Mouse (Mus musculus): ENCODE measurements at regions not wholly inside any gene's neighbourhood (a gene's known extent, or its start where the extent isn't known, plus 50 kb on each side); places are given as distances from the start of the nearest gene placed in this dataset.

DNA sequence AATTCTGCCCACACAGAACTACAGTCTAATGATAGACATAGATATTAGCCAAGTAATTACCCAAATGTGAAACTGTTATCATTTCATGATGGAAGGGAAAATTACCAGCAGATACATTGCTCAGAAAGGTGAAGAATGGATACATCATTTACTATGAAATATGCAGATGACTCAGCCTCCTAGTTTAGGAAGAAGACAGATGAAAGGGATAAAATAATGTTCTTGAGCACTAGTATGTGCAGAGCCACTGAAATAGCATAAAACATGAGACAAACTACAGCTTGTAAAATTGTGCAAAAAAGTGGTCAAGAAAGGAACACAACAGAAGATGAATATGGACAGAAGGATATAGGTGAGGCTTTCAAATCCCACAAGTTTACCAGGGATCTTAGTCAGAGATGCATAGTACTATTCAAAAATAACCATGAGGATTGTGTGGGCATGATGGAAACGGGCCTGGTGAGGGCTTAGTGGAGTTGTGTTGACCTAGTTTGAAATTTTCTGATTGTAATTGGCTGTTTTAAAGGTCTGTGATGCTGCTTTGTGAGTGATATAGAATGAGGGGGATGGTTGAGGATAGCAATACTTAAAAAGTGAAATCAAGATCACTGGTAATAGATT is 883.3 kb downstream of the Dnajb9 start:
- Histone ChIP-seq H3K9ac (replicated peaks; ENCODE audit: low read length, poor library complexity, severe bottlenecking) (no peak overlapping the region), H3K4me3 (ENCODE audit: low read depth, low read length) (no peak overlapping the region), H3K27ac (ENCODE audit: low read depth, low read length) (no peak overlapping the region), H3K36me3 (ENCODE audit: insufficient read depth, low read length) (no peaks in the 10 kb centered on the region), H3K9me3 (ENCODE audit: low read length) (no peaks in the 10 kb centered on the region), H3K4me1 (ENCODE audit: insufficient read depth, low read length) (no peaks in the 10 kb centered on the region), H3K4me2 (ENCODE audit: low read depth, low read length, poor library complexity, severe bottlenecking) (no peak overlapping the region), H3K27me3 (ENCODE audit: insufficient read depth, low read length) (no peaks in the 10 kb centered on the region)
- ATAC-seq (ENCODE audit: low FRiP score) = no peak
- 69% methylated on average over 1 of the region's 1 CpGs for WGBS
- TF ChIP-seq CTCF (IDR thresholded peaks at IDR 0.05) = no peak
- DNase-seq (ENCODE audit: low spot score) = no peak

- no peaks in the 10 kb centered on the region for H3K4me1 ChIP-seq (ENCODE audit: insufficient read depth, low read length)
- no peaks in the 10 kb centered on the region for H3K9me3 ChIP-seq (ENCODE audit: low read length)
- H3K9ac ChIP-seq (replicated peaks; ENCODE audit: low read length, poor library complexity, severe bottlenecking) = no peak overlapping the region
- H3K4me2 ChIP-seq (ENCODE audit: low read depth, low read length, poor library complexity, severe bottlenecking) = no peak overlapping the region
- ATAC-seq (ENCODE audit: low FRiP score) (no peak), DNase-seq (ENCODE audit: low spot score) (peak; percentile 31)
- WGBS = 72% methylated on average over 3 of the region's 3 CpGs
- no peak overlapping the region for H3K27ac ChIP-seq (ENCODE audit: low read depth, low read length)
- no peak for TF ChIP-seq CTCF (IDR thresholded peaks at IDR 0.05)
- H3K4me3 ChIP-seq (ENCODE audit: low read depth, low read length) = no peak overlapping the region
- no peaks in the 10 kb centered on the region for H3K36me3 ChIP-seq (ENCODE audit: insufficient read depth, low read length)
- no peaks in the 10 kb centered on the region for H3K27me3 ChIP-seq (ENCODE audit: insufficient read depth, low read length)
Observed at GRCm38 (mm10) chr12:43310293-43310692, 899.8 kb downstream of the Dnajb9 start.

GRCm38 (mm10) chr12:43306502-43307051 is 903.5 kb downstream of the Dnajb9 start:
- H3K36me3 ChIP-seq (ENCODE audit: insufficient read depth, low read length) = no peaks in the 10 kb centered on the region
- WGBS = 64% methylated on average over 1 of the region's 1 CpGs
- no peak overlapping the region for H3K27ac ChIP-seq (ENCODE audit: low read depth, low read length)
- H3K9ac ChIP-seq (replicated peaks; ENCODE audit: low read length, poor library complexity, severe bottlenecking) = no peak overlapping the region
- DNase-seq (ENCODE audit: low spot score) (no peak), ATAC-seq (ENCODE audit: low FRiP score) (no peak)
- no peaks in the 10 kb centered on the region for H3K27me3 ChIP-seq (ENCODE audit: insufficient read depth, low read length)
- H3K4me1 ChIP-seq (ENCODE audit: insufficient read depth, low read length) = no peaks in the 10 kb centered on the region
- TF ChIP-seq CTCF (IDR thresholded peaks at IDR 0.05) = no peak
- no peak overlapping the region for H3K4me2 ChIP-seq (ENCODE audit: low read depth, low read length, poor library complexity, severe bottlenecking)
- no peak overlapping the region for H3K4me3 ChIP-seq (ENCODE audit: low read depth, low read length)
- no peaks in the 10 kb centered on the region for H3K9me3 ChIP-seq (ENCODE audit: low read length)

DNA sequence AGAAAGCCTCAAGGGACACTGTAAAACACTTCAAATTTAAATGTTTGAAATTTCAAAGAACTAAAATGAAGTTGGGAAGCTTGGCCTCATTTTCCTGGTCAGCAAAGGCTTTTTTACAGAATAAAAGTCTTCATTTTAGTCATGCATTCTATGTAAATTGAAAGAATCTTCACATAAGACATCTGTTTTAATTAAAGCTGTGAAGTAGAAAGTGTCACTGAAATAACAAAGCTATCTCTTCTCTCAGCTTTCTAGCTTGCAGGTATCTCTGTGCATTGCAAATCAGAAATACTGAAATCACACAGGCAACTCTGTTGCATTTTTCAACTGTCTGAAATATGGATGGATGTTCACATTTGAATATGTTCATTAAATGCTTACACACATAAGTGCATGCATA is 909.6 kb downstream of the Dnajb9 start:
- Histone ChIP-seq H3K4me1 (ENCODE audit: insufficient read depth, low read length) (no peaks in the 10 kb centered on the region), H3K4me3 (ENCODE audit: low read depth, low read length) (no peak overlapping the region), H3K9me3 (ENCODE audit: low read length) (no peaks in the 10 kb centered on the region), H3K27ac (ENCODE audit: low read depth, low read length) (no peak overlapping the region), H3K4me2 (ENCODE audit: low read depth, low read length, poor library complexity, severe bottlenecking) (no peak overlapping the region), H3K36me3 (ENCODE audit: insufficient read depth, low read length) (no peaks in the 10 kb centered on the region), H3K27me3 (ENCODE audit: insufficient read depth, low read length) (no peaks in the 10 kb centered on the region), H3K9ac (replicated peaks; ENCODE audit: low read length, poor library complexity, severe bottlenecking) (no peak overlapping the region)
- no peak for TF ChIP-seq CTCF (IDR thresholded peaks at IDR 0.05)
- ATAC-seq (ENCODE audit: low FRiP score) (no peak), DNase-seq (ENCODE audit: low spot score) (no peak)

DNA sequence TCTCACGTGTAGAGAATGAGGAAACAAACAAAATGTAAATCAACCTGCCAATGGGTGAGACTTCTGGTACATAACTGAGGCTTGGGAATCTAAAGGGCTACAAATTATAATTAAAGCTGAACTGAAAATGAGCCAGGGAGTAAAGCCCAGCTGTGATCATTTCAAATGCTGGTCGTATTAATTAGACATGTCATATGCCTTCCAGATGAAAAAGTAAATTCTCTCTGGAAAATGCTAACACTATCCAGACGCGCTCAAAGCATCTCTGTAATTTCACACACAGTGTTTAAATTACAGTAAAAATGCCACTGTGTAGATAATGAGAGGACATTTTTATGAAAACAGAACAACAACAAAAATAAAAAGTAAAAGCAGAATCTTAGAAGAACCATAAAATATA is 929.7 kb downstream of the Dnajb9 start:
- 40% methylated on average over 4 of the region's 4 CpGs for WGBS
- Histone ChIP-seq H3K9ac (replicated peaks; ENCODE audit: low read length, poor library complexity, severe bottlenecking) (no peak overlapping the region), H3K4me1 (ENCODE audit: insufficient read depth, low read length) (no peaks in the 10 kb centered on the region), H3K36me3 (ENCODE audit: insufficient read depth, low read length) (no peaks in the 10 kb centered on the region), H3K27me3 (ENCODE audit: insufficient read depth, low read length) (no peaks in the 10 kb centered on the region), H3K9me3 (ENCODE audit: low read length) (no peaks in the 10 kb centered on the region), H3K4me2 (ENCODE audit: low read depth, low read length, poor library complexity, severe bottlenecking) (no peak overlapping the region), H3K4me3 (ENCODE audit: low read depth, low read length) (no peak overlapping the region), H3K27ac (ENCODE audit: low read depth, low read length) (no peak overlapping the region)
- ATAC-seq (ENCODE audit: low FRiP score) = no peak
- no peak for DNase-seq (ENCODE audit: low spot score)
- TF ChIP-seq CTCF (IDR thresholded peaks at IDR 0.05) = no peak

- no peaks in the 10 kb centered on the region for H3K27me3 ChIP-seq (ENCODE audit: insufficient read depth, low read length)
- no peaks in the 10 kb centered on the region for H3K9me3 ChIP-seq (ENCODE audit: low read length)
- no peak overlapping the region for H3K27ac ChIP-seq (ENCODE audit: low read depth, low read length)
- no peak overlapping the region for H3K4me2 ChIP-seq (ENCODE audit: low read depth, low read length, poor library complexity, severe bottlenecking)
- WGBS = 30% methylated on average over 1 of the region's 1 CpGs
- no peaks in the 10 kb centered on the region for H3K36me3 ChIP-seq (ENCODE audit: insufficient read depth, low read length)
- DNase-seq (ENCODE audit: low spot score) = no peak
- TF ChIP-seq CTCF (IDR thresholded peaks at IDR 0.05) = no peak
- no peaks in the 10 kb centered on the region for H3K4me1 ChIP-seq (ENCODE audit: insufficient read depth, low read length)
- H3K4me3 ChIP-seq (ENCODE audit: low read depth, low read length) = no peak overlapping the region
- no peak overlapping the region for H3K9ac ChIP-seq (replicated peaks; ENCODE audit: low read length, poor library complexity, severe bottlenecking)
- ATAC-seq (ENCODE audit: low FRiP score) = no peak
Observed at GRCm38 (mm10) chr12:43265016-43265415, 945.1 kb downstream of the Dnajb9 start.
